Mouse (Mus musculus) ES-Bruce4 (cell line): ENCODE measurements at regions not wholly inside any gene's neighbourhood (a gene's known extent, or its start where the extent isn't known, plus 50 kb on each side); places are given as distances from the start of the nearest gene placed in this dataset.

Source experiments
- CTCF ChIP-seq: IDR thresholded peaks from one replicate; pipeline ENCODE4 v1.8.1; 2011; ENCODE audit warnings: low read depth, low read length
- EP300 ChIP-seq: IDR thresholded peaks from 2 replicates; pipeline ENCODE4 v1.6.1; 2011; ENCODE audit warnings: low read depth, low read length; ENCODE audit not compliant: insufficient read depth
- POLR2A ChIP-seq: IDR thresholded peaks from one replicate; pipeline ENCODE4 v1.8.1; 2011; ENCODE audit warnings: low read length; ENCODE audit not compliant: insufficient read depth

DNA sequence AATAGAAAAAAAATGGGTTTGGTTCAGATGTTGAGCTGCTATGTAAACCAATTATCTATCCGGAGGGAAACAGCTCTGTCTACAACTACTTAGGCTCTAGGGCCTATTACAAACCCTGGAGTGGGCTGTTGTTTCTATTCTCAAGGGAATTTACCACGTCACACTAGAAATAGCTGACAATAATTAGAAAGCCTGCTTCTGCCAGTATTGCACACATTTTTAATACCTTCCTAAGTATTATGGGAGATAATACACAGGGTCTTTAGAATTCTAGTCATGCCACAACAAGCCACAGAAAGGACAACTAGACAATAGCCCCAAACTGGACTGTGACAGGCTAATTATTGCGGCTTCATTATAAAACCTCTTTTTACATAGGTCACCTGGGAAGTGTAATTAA, 428.1 kb downstream of the Fign start:
- no peak for TF ChIP-seq CTCF
- TF ChIP-seq POLR2A = no peak
- no peak for TF ChIP-seq EP300
